Mouse (Mus musculus): Measurements from ENCODE around the gene Fam57b. TPM values are rescaled to one million over a fixed set of nuclear protein-coding genes. Genes with fewer than 3 reads are reported as not detected.

Gene Fam57b
- total RNA-seq, 2 experiments from 2014 or later, result 133 to 147 TPM

DNA sequence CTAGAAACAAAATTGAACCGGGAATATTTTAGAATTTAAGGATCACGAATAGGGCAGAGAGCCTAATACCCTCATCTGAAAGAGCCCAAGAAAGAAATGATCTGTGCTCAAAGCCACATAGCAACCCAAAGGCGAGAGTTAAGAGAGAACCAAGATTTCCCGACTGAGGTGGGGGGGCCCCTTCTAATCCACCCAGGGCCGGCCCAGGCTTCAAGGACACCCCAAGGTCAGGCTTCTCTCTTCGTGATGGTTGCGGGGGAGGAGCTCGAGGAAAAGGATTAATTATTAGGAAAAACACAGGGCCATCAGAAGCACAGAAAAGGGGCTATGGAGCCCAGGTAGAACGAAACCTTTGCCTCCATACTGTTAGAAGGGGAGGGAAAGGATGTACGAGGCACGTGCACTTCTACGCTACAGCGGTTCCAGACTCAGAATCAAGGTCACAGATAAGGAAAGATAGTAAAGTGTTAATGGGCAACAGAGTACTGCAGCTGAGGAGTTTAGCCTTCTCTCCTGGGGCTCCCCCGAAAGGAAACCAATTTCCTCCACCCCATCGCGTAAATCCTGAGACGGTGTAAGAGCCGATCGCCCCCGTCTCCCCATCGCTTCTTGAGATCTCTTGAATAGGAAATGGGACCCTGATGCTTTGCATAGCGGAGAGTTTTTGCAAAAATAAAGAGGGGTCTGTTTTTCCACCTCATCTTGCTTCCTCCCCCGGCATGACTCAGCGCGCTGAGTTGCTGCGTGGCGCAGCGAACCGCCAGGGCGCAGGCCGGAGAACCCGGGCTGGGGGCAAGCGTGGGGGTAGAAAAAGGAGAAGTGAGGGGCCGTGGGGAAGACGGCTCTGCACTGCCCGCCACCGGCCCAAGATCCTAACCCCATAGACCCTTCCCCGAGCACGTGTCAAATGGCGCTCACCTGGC is 920 bp downstream of the Fam57b start:
- peak in 1 of 2 experiments; percentile 43 for DNase-seq (ENCODE audit: low spot score in 2 of 2)

DNA sequence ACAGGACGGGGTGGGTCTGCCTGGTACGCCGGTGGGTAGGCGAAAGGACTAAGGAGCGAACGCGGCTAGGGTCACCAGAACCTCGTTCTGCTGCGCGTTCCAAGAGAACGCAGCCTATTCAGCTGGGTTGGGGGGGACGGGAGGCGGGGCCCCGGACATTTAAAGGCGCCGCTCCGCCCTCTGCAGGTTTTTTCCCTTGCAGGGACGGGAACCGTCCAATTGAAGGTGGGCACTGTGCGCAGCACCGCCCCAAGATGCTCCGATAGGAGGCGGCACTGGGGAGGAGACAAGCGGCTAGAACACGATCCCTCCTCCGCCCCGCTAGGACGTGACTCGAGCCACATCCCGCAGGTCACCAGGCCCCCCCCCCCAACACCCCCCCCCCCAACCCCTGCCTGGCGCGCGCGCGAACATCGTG is 1.6 kb downstream of the Fam57b start:
- DNase-seq (ENCODE audit: low spot score in 2 of 2), result peak; percentile 96 to 97

DNA sequence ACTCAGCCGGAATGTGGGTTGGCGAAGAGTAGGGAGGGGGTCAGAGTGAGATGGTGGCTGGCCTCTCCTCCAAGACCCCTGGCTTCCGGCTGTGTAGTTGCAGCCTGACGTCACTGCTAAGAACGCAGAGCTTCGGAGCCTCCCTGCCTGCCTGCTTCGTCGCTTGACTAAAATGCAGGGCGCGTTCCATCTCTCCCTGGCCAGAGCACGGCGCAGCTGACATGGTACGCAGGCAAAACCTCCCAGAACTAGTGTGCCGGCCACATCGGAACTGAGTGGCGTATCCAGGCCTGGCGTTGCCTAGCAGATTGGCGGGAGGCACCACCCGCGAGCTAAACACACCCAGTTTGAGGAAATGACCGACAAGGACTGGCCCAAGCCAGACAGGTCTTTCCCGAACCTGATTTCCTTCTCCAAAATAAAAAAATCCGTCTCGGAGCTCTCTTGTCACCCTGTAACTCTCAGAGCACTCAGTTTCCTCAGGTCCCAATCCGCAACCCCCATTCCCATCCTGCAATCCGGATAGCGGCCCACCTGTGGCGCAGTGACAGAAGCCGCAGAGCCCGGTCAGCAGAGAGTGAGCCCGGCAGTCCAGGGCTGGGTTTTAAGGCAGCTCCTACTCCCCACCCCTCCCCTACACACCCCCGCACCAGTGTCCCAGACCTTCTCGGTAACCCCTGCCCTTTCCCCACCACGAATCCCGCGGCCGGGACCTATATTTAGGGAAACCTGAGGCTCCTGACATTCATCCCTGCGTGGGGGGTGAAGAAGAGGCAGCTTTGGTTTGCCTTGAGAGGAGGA is 2.2 kb downstream of the Fam57b start:
- peak in 1 of 2 experiments; percentile 84 for DNase-seq (ENCODE audit: low spot score in 2 of 2)

DNA sequence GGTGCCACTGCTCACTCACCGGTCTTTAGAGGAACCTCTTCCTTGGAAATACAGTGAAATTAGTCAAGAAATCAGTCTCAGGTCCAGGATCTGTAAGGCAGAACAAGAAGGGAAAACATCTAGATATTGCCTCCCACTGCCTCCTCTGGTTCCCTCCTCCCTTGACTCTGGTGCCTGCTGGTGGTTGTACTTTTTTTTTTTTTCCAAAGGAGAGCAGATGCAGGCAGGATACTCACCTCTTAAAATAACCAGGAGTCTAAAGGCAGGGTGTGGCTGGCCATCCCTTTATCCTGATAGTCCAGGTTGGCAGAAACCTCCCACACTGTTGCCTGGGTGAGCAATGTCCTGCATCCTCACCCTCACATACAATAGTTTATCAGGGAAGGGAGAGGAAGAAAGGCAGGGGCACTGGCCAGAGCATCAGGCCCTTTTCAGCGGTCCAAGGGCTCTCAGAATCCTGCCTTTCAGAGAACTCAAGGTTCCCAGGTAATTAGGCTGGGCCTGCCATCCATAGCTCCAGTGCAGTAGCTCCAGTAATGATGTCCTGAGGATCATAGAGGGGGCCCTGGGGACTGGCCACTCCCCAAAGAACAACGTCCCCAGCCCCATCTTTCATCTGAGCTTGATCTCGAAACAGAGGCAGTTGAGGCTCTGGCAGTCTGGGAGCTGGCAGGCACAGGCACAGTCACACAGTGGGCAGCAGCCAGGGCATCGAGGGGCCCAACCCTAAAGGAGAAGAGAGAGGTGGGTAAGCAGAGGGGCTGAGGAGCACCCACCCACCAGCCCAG is 3.0 kb downstream of the Fam57b start:
- DNase-seq (ENCODE audit: low spot score in 2 of 2), result no peak

DNA sequence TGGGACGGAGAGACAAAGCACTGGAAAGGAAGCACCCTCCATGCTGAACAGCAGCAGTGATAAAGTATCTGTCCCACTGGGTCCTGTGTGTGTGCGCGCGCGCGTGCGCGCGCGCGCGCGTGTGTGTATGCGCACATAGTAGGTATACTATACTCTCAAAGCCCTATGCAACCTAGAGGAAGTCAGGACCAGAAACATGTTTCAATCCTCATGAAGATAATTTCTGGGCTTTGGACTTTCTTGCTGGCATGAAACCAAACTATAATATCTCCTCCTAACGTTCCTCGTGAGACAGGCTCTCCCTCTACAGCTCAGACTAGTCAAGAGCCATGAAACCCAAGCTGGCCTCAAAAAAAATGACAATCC is 3.6 kb downstream of the Fam57b start:
- DNase-seq (ENCODE audit: low spot score in 2 of 2), result no peak

DNA sequence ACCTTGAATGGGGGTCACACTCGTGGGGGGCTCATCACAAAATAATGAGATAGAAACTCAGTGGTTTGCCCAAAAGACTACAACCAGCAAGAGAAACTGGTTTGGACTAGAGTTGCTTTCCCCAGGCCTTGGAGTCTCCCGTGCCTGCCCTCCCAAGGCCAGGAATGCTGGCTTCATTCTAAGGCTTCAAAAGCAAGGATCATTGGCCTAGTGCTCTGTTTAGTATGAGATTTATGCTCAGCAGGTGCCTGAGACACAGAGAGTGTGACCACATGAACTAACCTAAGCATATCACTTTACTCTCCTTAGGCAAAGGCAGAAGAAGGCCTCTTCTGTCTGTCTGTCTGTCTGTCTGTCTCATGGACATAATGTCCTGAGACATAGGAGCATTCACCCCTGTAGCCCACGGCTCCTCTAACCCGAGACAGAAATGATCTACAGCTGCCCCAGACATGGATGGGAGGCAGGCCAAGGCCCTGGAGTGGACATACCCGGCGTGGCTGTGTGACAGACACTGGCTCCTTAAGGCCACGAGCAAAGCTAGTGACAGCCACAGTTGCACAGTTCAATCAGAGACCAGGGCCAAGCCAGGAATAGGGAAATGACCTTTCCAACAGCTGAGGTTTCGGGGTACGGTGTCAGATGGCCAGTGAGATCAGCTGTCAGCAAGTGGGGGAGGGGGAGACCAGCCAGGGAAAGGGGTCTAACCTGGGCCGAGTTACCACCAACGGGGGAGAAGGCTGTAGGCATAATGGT is 4.8 kb downstream of the Fam57b start:
- DNase-seq (ENCODE audit: low spot score in 2 of 2), result no peak

DNA sequence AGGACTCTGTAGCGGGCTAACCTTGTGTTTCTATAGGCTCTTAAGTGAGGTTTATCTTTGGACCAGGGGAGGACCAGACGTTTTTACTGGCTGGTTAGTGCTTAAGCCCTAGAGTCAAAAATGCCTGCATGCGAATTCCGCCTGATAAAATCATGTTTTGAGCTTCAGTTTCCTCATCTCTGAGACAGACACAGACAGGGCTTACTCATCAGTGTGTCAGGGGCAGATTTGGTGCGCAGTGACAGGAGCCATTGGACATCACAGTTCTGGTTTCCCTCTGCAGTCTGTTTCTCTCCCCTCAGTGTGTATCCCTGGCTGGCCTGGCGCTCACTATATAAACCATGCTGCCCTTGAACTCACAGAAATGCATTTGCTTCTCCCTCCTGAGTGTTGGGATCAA is 5.7 kb downstream of the Fam57b start:
- no peak for DNase-seq (ENCODE audit: low spot score in 2 of 2)

DNA sequence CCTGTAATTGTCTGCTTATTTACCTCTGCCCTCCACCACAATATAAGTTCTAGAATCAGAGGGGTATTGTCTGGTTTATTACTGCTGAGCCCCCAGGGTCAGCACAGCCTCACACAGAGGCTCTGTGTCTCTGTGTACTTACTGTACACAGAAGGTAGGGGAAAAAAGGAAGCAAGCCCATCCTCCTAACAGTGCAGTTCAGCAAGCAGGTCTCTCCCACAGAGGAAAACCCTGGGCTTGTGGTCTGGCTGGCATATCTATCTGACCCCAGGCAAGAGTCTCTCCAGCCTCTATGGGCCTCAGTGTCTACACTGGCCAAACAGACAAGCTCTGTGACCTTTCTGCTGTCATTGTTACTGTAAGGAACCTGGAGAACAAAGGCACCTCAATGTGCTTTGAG is 6.3 kb downstream of the Fam57b start:
- no peak for DNase-seq (ENCODE audit: low spot score in 2 of 2)

DNA sequence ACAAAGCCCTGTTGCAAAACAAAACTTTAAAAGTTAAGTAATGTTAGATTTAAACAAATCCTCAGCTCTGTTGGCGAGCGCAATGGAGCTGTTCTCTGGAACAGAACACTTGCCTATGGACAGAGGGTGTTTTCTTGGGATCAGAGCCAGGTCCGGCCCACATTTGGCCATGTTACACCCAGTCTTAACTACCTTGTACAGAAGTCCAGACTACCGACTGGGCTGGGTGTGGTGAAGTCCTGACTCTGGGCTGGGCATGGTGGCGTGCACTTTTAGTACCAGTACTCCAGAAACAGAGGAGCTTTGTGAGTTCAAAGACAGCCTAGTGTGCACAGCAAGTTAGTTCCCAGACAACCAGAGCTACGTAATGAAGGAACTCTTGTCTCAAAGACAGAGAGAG is 9.5 kb downstream of the Fam57b start:
- no peak for DNase-seq (ENCODE audit: low spot score in 2 of 2)

DNA sequence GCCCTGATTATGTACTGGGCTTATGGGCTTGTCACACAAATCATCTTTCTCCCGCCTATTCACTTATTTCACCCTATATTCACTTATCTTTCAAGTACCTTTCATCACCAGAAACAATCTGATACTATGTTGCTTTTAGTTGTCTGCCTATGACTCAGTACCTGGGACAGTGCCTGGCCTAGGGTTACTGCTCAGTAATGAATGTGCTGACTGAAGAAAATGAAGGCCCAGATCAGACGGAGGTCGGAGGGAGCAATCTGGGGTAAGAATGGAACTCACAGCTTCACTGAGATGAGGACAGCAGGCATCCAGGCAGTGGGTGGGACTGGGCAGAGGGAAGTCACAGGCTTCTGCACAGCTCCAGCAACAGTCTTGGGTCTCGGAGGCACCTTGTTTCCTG is 9.9 kb downstream of the Fam57b start:
- DNase-seq (ENCODE audit: low spot score in 2 of 2), result no peak

DNA sequence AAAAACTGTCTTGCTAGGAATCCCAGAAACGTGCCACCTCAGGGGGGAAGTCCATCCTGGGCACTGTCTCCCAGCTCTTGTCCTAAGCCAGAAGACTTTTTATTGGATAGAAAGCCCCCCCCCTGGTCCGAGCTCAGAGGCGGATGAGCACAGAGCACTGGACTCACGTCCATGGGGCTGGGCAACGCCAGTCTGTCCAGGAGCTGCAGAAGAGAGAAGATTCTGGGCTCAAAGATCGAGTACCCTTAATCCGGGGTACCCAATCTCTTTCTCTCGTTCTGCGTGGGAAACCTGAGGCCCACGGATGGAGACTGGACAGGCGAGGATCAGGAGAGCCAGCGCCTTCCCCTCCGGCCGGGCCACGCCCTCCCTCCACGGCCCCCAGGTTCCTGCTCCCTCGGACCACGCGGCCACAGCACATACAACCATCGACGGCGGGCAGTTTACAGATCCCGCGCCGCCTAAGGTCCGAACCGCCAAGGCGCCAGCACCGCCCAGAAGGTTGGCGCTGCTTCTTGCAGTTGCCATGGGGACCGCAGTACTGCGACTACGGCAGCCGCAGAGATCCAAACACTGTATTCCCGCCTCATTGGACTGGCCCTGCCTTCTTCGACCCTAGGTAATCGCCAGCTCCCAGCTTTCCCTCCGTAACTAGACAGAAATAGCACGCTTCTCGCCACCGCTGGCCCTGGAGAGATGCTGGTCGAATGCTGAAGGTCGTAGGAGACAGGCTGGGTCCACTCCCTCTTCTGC is 11.4 kb downstream of the Fam57b start:
- DNase-seq (ENCODE audit: low spot score in 2 of 2), result peak; percentile 79 to 86

DNA sequence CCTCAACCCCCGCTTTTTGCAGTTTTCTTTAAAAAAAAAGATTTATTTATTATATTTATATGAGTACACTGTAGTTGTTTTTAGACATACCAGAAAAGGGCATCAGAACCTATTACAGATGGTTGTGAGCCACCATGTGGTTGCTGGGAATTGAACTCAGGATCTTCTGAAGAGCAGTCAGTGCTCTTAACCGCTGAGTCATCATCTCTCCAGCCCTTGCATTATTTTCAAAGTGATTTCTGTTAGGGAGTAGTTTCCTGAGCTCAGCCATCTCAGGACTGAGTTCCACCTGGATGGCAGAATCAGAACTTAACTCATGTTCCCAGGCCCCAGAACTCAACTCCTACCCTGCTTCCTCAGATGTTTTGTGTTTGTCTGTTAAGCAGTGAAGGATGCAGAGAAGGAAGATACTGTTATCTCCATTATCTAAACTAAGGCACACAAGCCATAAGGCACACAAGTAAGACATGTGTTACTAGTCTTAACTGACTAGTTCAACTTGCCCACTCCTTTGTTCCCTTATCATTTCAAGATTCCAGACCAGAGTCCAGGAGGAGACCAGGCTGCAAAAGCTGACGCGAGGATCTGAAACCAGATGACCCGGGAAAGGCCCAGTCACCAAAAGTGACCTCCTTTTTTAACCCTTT is 12.4 kb downstream of the Fam57b start:
- DNase-seq (ENCODE audit: low spot score in 2 of 2), result no peak

DNA sequence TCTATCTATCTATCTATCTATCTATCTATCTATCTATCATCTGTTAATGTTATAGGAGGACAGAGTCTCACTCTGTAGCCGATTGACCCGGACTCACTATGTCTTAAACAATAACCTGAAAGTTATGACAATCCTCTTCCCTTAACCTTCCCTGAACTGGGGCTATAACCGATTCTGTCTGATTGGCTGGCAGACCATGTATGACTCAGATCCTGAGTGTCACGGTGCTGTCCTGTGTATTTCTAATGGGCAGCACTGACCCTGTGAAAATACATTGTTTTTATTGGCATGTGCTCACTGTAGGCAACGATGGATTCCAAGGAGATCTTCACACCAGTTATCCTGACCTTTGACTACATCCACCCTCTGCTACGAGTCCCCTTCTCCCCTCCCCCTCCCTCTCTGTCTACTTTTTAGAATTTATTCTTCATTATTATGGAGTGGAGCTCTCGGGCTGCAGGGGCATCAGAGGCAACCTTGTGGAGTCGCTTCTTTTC is 18.3 kb downstream of the Fam57b start:
- DNase-seq (ENCODE audit: low spot score in 2 of 2), result no peak

DNA sequence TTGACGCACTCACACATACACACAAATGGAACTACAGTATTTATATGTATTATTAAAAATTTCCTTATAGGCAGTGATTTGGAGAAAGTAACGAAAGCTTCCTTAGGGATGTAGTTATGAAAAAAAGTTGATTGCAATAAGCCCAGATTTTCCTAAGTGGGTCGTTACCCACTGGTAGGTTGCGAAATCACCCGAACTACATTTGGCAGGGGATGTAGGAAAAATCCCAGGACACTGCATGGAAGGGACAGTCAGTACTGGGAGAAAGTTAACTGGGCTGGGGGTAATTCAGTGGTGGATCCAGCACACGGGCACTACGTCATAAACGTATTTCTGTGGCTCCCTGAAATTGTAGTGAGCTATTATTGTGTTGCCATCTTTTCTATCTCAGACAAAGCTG is 19.0 kb downstream of the Fam57b start:
- no peak for DNase-seq (ENCODE audit: low spot score in 2 of 2)

DNA sequence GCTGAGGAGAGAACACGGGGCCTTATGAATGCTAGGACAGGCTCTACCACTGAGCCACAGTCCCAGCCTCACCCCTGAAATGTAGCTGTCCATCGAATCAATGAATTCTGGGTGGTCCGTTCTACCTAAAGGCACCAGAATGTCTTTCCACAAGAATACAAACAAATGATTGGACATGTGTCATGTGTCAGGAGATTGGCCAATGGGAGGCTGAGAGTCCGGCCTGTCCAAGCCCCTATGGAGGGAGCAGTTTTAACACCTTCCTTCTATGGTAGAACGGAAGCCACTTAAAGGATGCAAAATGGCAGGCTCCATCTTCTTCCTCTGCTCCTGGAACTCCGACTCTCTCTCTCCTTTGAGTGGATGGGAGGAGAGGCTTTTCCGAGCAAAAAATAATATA is 20.1 kb downstream of the Fam57b start:
- no peak for DNase-seq (ENCODE audit: low spot score in 2 of 2)

DNA sequence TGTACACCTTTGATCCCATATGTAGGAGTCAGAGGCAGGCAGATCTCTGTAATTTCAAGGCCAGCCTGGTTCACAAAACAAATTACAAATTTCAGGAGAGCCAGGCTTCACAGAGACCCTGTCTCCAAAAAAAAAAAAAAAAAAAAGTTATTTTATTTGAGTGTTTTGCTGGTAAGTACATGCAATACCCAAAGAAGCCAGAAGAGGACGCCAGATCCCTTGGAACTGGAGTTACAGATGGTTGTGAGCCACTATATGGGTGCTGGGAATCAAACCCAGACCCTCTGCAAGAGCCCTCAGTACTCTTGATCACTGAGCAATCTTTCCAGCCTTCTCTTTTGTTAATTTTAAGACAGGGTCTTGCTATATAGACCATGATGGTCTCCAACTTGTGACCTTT is 21.4 kb downstream of the Fam57b start:
- no peak for DNase-seq (ENCODE audit: low spot score in 2 of 2)

DNA sequence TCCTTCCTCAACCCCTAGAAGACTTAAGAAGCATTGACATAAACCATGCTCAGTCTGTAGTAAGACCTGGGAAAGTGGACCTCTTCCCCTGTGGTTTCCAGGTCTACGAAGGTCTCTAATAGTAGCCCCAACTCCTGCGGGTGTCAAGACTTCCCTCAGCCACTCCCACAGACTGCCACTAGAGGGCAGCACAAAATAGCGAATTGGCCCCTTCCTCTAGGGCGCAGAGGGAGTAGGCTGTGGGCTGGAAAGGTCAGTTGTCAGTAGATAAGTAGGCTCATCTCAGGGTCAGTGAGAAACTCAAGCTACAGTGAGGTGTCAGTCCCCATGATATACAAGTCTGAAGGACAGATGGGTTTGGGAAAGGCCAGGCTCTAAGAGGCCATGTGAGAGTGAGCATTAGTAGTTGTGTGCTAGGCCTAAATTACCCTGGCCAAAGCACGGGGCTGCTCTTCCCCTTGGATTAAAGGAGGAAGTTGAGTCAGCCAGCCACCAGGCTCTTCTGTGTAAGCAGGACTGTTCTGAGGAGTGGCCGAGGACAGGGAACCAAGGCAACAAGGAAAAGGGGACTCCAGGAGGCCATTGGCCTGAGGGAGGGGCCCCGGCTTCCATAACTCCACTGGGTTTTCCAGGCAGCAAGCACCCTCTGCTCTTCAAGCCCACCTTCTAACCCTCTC is 24.5 kb downstream of the Fam57b start:
- DNase-seq (ENCODE audit: low spot score in 2 of 2), result peak; percentile 84 to 88

DNA sequence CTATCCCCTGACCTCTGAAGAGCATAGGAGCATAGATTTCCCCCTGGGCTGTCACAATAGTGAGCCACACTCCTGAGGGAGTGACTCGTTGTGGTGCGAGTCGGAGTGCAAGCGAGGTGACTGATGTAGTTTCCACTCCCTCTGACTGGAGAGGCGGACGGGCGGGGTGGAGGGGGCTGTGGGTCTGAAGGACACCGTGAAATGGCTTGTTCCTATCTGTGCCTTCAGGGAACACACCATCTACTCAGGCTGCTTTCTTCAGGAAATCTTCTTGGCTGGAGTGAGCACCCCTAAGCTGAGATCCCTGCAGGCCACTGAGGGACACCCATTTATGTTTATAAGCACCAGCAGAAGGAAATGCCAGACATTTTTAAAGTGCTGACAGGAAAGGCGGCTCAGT is 25.3 kb downstream of the Fam57b start:
- DNase-seq (ENCODE audit: low spot score in 2 of 2), result no peak

DNA sequence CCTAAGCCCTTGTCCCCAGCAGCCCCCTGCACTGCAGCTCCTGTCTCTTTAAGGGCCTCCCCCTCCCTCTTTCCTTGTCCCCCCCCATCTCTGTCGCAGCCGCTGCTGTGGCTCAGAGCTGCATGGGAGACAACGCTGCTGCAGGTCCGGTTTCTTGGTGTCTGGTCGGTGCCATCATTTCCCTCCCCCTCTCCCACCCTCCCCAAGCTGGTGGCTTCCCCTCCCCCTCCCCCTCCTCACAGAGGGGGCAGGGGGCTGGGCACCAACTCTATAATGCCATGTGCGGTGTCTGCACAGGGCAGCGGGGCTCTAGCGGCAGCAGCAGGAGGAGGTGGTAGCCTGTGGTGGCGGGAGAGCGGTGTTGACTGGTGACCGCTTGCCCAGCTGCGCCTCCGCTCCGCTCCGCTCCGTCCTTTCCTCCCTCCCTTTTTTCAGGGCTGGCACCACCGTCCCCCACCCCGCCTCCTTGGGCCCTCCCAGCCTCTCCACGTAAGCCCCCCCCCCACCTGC is 25.8 kb downstream of the Fam57b start:
- peak in 1 of 2 experiments; percentile 46 for DNase-seq (ENCODE audit: low spot score in 2 of 2)

Measured in layer of hippocampus, postnatal 10 days (tissue).